Mouse (Mus musculus) midbrain, embryonic 14.5 days (tissue): ENCODE results near the gene Stk38l. TPM values are rescaled to one million over a fixed set of nuclear protein-coding genes. Genes with fewer than 3 reads are reported as not detected.

Experiments used
- polyA plus RNA-seq: library from polyadenylated mRNA; unstranded; fragments of >200 nt; fragmentation: Nextera tagmentation; extraction: Ambion mirVana; gene quantifications from 2 replicates; pipeline ENCODE4 v1.2.1, GENCODE M21; 2014

Gene Stk38l
- polyA plus RNA-seq, 1 experiment from 2014 or later: 20.2 TPM

Other genes with a start within 250 kb of the Stk38l start
- gene Itpr2, start 222.8 kb upstream of the Stk38l start, polyA plus RNA-seq: 3.7 and 6.0 TPM in 2 replicates
- 41.5 and 52.3 TPM in 2 replicates for gene Fgfr1op2, start 147.8 kb upstream of the Stk38l start, polyA plus RNA-seq
- gene Ints13, start 147.2 kb upstream of the Stk38l start, polyA plus RNA-seq: 37.9 and 53.9 TPM in 2 replicates
- gene Med21, start 82.4 kb upstream of the Stk38l start, polyA plus RNA-seq: 103 and 105 TPM in 2 replicates
- gene Tm7sf3, start 82.2 kb upstream of the Stk38l start, polyA plus RNA-seq: 23.9 and 31.6 TPM in 2 replicates
- gene Arntl2, start 71.1 kb downstream of the Stk38l start, polyA plus RNA-seq: 0.73 and 2.3 TPM in 2 replicates
- not detected in 2 replicates for gene Smco2, start 125.1 kb downstream of the Stk38l start, polyA plus RNA-seq
- gene Ppfibp1, start 163.5 kb downstream of the Stk38l start, polyA plus RNA-seq: 9.2 and 13.4 TPM in 2 replicates
- not detected in 2 replicates for gene 1700034J05Rik, start 229.4 kb downstream of the Stk38l start, polyA plus RNA-seq